Mouse (Mus musculus): ENCODE measurements at regions not wholly inside any gene's neighbourhood (a gene's known extent, or its start where the extent isn't known, plus 50 kb on each side); places are given as distances from the start of the nearest gene placed in this dataset.

DNA sequence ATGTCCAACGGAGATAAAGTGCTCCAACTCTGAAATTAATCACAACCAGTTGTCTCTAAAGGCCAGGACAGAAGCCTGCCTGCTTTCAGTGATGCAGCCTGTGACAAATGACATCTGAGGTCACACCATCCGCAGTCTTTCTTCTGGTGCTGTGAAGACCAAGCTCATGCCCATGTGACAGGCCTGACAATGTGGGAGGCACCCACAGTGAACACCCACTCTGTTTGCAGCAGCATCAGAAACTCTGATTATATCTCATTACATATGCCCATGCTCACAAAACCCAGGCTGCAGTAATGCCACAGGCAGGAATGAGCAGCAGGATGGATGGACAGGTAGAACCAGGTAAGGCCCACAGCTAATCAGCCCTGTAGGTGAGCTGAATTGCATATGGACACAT, 183.6 kb downstream of the Abhd5 start:
- TF ChIP-seq CTCF (IDR thresholded peaks at IDR 0.05; ENCODE audit: extremely low read depth, insufficient read length, insufficient replicate concordance, low read depth, low read length), result no peak
- TF ChIP-seq POLR2A (IDR thresholded peaks at IDR 0.05; ENCODE audit: low read depth, low read length), result no peak

Measured in small intestine, adult 2 months (tissue).